Mouse (Mus musculus) E14TG2a.4 (cell line): Measurements from ENCODE around the gene Spaar.

ENCODE experiments used
- CTCF ChIP-seq: conservative IDR thresholded peaks from 2 replicates; pipeline ENCODE4 v1.5.1; 2014; ENCODE audit warnings: low read length
- NANOG ChIP-seq: IDR thresholded peaks from 2 replicates; pipeline ENCODE4 v1.6.1; 2014; ENCODE audit warnings: borderline replicate concordance, low read length, mixed read lengths
- POU5F1 ChIP-seq: IDR thresholded peaks from 2 replicates; pipeline ENCODE4 v1.6.1; 2014; ENCODE audit warnings: low read length, borderline replicate concordance

- TF ChIP-seq CTCF = no peak
- TF ChIP-seq POU5F1 = no peak
- TF ChIP-seq NANOG = no peak
Observed at GRCm38 (mm10) chr4:43772304-43772703, 42.5 kb downstream of the Spaar start.
